Mouse (Mus musculus) neural tube, embryonic 14.5 days (tissue): ENCODE data around the gene Btbd7. TPM values are rescaled to one million over a fixed set of nuclear protein-coding genes. Genes with fewer than 3 reads are reported as not detected.

Experiments used
- ATAC-seq: fragments of 200-750 bp; cut with Nextera tagmentation; 2 replicates; pipeline ENCODE4 v1.8.0; 2017; ENCODE audit warnings: low read depth, mild to moderate bottlenecking, moderate TSS enrichment, moderate library complexity
- H3K27ac ChIP-seq: fragments of 300-500 bp; sonication (generic); 2 replicates; pipeline ENCODE4 v1.5.1; 2014; ENCODE audit warnings: low read depth, mild to moderate bottlenecking, control low read depth, low read length, moderate library complexity, mixed read lengths
- H3K27me3 ChIP-seq: fragments of 300-500 bp; sonication (generic); 2 replicates; pipeline ENCODE4 v1.6.1; 2014; ENCODE audit warnings: low read length; ENCODE audit not compliant: control insufficient read depth, insufficient read depth
- H3K36me3 ChIP-seq: fragments of 300-500 bp; sonication (generic); 2 replicates; pipeline ENCODE4 v1.6.1; 2014; ENCODE audit warnings: low read length, mixed read lengths; ENCODE audit not compliant: control insufficient read depth, insufficient read depth
- H3K4me1 ChIP-seq: fragments of 300-500 bp; sonication (generic); 2 replicates; pipeline ENCODE4 v1.6.1; 2014; ENCODE audit warnings: low read length; ENCODE audit not compliant: control insufficient read depth, insufficient read depth
- H3K4me2 ChIP-seq: fragments of 300-500 bp; sonication (generic); 2 replicates; pipeline ENCODE4 v1.6.1; 2014; ENCODE audit warnings: mild to moderate bottlenecking, low read depth, low read length, control low read depth
- H3K4me3 ChIP-seq: fragments of 300-500 bp; sonication (generic); 2 replicates; pipeline ENCODE4 v1.5.1; 2014; ENCODE audit warnings: low read depth, low read length, control low read depth, mixed read lengths
- H3K9ac ChIP-seq: fragments of 300-500 bp; sonication (generic); replicated peaks from 2 replicates; pipeline ENCODE4 v1.6.1; 2014; ENCODE audit warnings: low read depth, mild to moderate bottlenecking, control low read depth, low read length, mixed read lengths
- H3K9me3 ChIP-seq: fragments of 300-500 bp; sonication (generic); 2 replicates; pipeline ENCODE4 v1.6.1; 2016; ENCODE audit warnings: low read length; ENCODE audit not compliant: control insufficient read depth
- WGBS: fragments of 180-500 bp; shearing (Covaris S2); extraction: QIAGEN DNeasy Blood & Tissue Kit; methylation state at CpG from one replicate; pipeline ENCODE4 v1.1.7; 2014; 5-methylcytosine and 5-hydroxymethylcytosine counted together
- polyA plus RNA-seq: library from polyadenylated mRNA; unstranded; fragments of >200 nt; fragmentation: Nextera tagmentation; extraction: Ambion mirVana; gene quantifications from 2 replicates; pipeline ENCODE4 v1.2.1, GENCODE M21; 2014

Gene Btbd7
- polyA plus RNA-seq, 1 experiment from 2014 or later: 15.1 TPM

- H3K9ac ChIP-seq: no peak overlapping the region
- no peak overlapping the region for H3K27ac ChIP-seq
- ATAC-seq: no peak
- no peak overlapping the region for H3K4me2 ChIP-seq
- H3K4me3 ChIP-seq: no peak overlapping the region
- peaks cover 58% of the 10 kb centered on the region for H3K36me3 ChIP-seq
- H3K4me1 ChIP-seq: no peaks in the 10 kb centered on the region
- H3K27me3 ChIP-seq: no peaks in the 10 kb centered on the region
- no peaks in the 10 kb centered on the region for H3K9me3 ChIP-seq
- 98% methylated on average over 8 of the region's 8 CpGs for WGBS
These were observed 106.7 kb downstream of the Btbd7 start for GRCm38 (mm10) chr12:102771601-102772000.

- Histone ChIP-seq H3K4me1 (no peaks in the 10 kb centered on the region), H3K4me2 (no peak overlapping the region), H3K27me3 (no peaks in the 10 kb centered on the region), H3K36me3 (peaks cover 50% of the 10 kb centered on the region), H3K27ac (no peak overlapping the region), H3K9ac (no peak overlapping the region), H3K9me3 (no peaks in the 10 kb centered on the region), H3K4me3 (no peak overlapping the region)
- no peak for ATAC-seq
- 92% methylated on average over 4 of the region's 4 CpGs for WGBS
These were observed 109.3 kb downstream of the Btbd7 start for GRCm38 (mm10) chr12:102769000-102769399.

GRCm38 (mm10) chr12:102763696-102764095, 114.6 kb downstream of the Btbd7 start:
- Histone ChIP-seq H3K4me1 (peaks cover 5% of the 10 kb centered on the region), H3K9ac (no peak overlapping the region), H3K27ac (no peak overlapping the region), H3K4me2 (no peak overlapping the region), H3K4me3 (no peak overlapping the region), H3K27me3 (no peaks in the 10 kb centered on the region), H3K36me3 (peaks cover 21% of the 10 kb centered on the region), H3K9me3 (no peaks in the 10 kb centered on the region)
- ATAC-seq: no peak

GRCm38 (mm10) chr12:102761668-102762067, 116.6 kb downstream of the Btbd7 start:
- no peak for ATAC-seq
- H3K4me2 ChIP-seq: no peak overlapping the region
- H3K4me3 ChIP-seq: no peak overlapping the region
- H3K4me1 ChIP-seq: peaks cover 11% of the 10 kb centered on the region
- H3K36me3 ChIP-seq: peaks cover 7% of the 10 kb centered on the region; the same call in 1 of the 2 replicates
- no peak overlapping the region for H3K27ac ChIP-seq
- H3K9me3 ChIP-seq: no peaks in the 10 kb centered on the region
- 92% methylated on average over 3 of the region's 3 CpGs for WGBS
- H3K27me3 ChIP-seq: no peaks in the 10 kb centered on the region
- no peak overlapping the region for H3K9ac ChIP-seq

GRCm38 (mm10) chr12:102758936-102759335, 119.3 kb downstream of the Btbd7 start:
- peak overlapping the region; percentile 74; the same call in 1 of the 2 replicates for H3K9ac ChIP-seq

GRCm38 (mm10) chr12:102758403-102758756, 119.9 kb downstream of the Btbd7 start, which contains the start of gene Gm20604:
TSS of gene Gm20604 (minus strand) at chr12:102758672.
- ATAC-seq: no peak
- under 1% methylated on average over 10 of the region's 10 CpGs for WGBS
- Histone ChIP-seq H3K27me3 (no peaks in the 10 kb centered on the region), H3K4me1 (peaks cover 14% of the 10 kb centered on the region), H3K9ac (peak within 1 kb of the TSS; percentile 74), H3K4me2 (peak within 1 kb of the TSS; percentile 94), H3K36me3 (no peaks in the 10 kb centered on the region), H3K4me3 (peak within 1 kb of the TSS; percentile 86), H3K9me3 (no peaks in the 10 kb centered on the region), H3K27ac (peak within 1 kb of the TSS; percentile 81)

More at GRCm38 (mm10) chr12:102758936-102759335, 119.3 kb downstream of the Btbd7 start:
- H3K4me3 ChIP-seq: peak overlapping the region; percentile 86
- ATAC-seq: no peak
- H3K27me3 ChIP-seq: no peaks in the 10 kb centered on the region
- no peaks in the 10 kb centered on the region for H3K9me3 ChIP-seq
- 0 out of 2 replicates have a peak, but pooled peaks cover 3% of the 10 kb centered on the region for H3K36me3 ChIP-seq
- H3K4me2 ChIP-seq: peak overlapping the region; percentile 94
- peaks cover 14% of the 10 kb centered on the region for H3K4me1 ChIP-seq
- no peak overlapping the region for H3K27ac ChIP-seq
- 2% methylated on average over 5 of the region's 5 CpGs for WGBS

GRCm38 (mm10) chr12:102757689-102758402, 120.4 kb downstream of the Btbd7 start, which contains the start of the genes Gm28051, Gon7 and Ubr7:
TSS of gene Gm28051 (minus strand) at chr12:102757765.
TSS of gene Gon7 (minus strand) at chr12:102757803.
TSS of gene Ubr7 (plus strand) at chr12:102757967.
- under 1% methylated on average over 71 of the region's 73 CpGs for WGBS
- Histone ChIP-seq H3K27me3 (no peaks in the 10 kb centered on the region), H3K36me3 (no peaks in the 10 kb centered on the region), H3K27ac (peak within 1 kb of the TSS; percentile 81), H3K4me1 (peaks cover 14% of the 10 kb centered on the region), H3K4me3 (peak within 1 kb of the TSS; percentile 86), H3K9me3 (no peaks in the 10 kb centered on the region), H3K9ac (peak within 1 kb of the TSS; percentile 74), H3K4me2 (peak within 1 kb of the TSS; percentile 94)
- ATAC-seq: peak; percentile 96

- Histone ChIP-seq H3K9ac (peak overlapping the region; percentile 46), H3K4me2 (peak overlapping the region; percentile 59), H3K4me1 (peaks cover 14% of the 10 kb centered on the region), H3K9me3 (no peaks in the 10 kb centered on the region), H3K27me3 (no peaks in the 10 kb centered on the region), H3K36me3 (no peaks in the 10 kb centered on the region), H3K4me3 (peak overlapping the region; percentile 86), H3K27ac (peak overlapping the region; percentile 77)
- peak; percentile 85 for ATAC-seq
- WGBS: 2% methylated on average over 46 of the region's 46 CpGs
These were observed 121.1 kb downstream of the Btbd7 start for GRCm38 (mm10) chr12:102757055-102757688.

GRCm38 (mm10) chr12:102756304-102756703, 122.0 kb downstream of the Btbd7 start:
- peaks cover 14% of the 10 kb centered on the region for H3K4me1 ChIP-seq
- H3K27me3 ChIP-seq: no peaks in the 10 kb centered on the region
- no peaks in the 10 kb centered on the region for H3K9me3 ChIP-seq
- H3K36me3 ChIP-seq: no peaks in the 10 kb centered on the region
- no peak for ATAC-seq
- H3K4me2 ChIP-seq: peak overlapping the region; percentile 59
- 85% methylated on average over 7 of the region's 7 CpGs for WGBS
- no peak overlapping the region for H3K27ac ChIP-seq
- H3K4me3 ChIP-seq: peak overlapping the region; percentile 86; the same call in 1 of the 2 replicates
- H3K9ac ChIP-seq: peak overlapping the region; percentile 46; the same call in 1 of the 2 replicates
